Mouse (Mus musculus) limb, embryonic 13.5 days (tissue): ENCODE results near the gene Zmym5. TPM values are rescaled to one million over a fixed set of nuclear protein-coding genes. Genes with fewer than 3 reads are reported as not detected.
"Not testable (repeated sequence)": the region's sequence is repeated elsewhere in the genome, so short reads cannot be mapped to it uniquely, and the experiment has no call there.

ENCODE experiments used
- ATAC-seq: fragments of 200-750 bp; cut with Nextera tagmentation; 2 replicates; pipeline ENCODE4 v1.8.0; 2017; ENCODE audit warnings: low read depth, moderate number of reproducible peaks, moderate TSS enrichment; ENCODE audit not compliant: low FRiP score
- H3K27ac ChIP-seq: fragments of 300-500 bp; sonication (generic); 2 replicates; pipeline ENCODE4 v1.5.1; 2015; ENCODE audit warnings: inconsistent platforms, mild to moderate bottlenecking, moderate library complexity
- H3K27me3 ChIP-seq: fragments of 300-500 bp; sonication (generic); 2 replicates; pipeline ENCODE4 v1.6.1; 2015; ENCODE audit warnings: mild to moderate bottlenecking, inconsistent platforms
- H3K36me3 ChIP-seq: fragments of 300-500 bp; sonication (generic); 2 replicates; pipeline ENCODE4 v1.6.1; 2015; ENCODE audit warnings: inconsistent platforms, mild to moderate bottlenecking, moderate library complexity
- H3K4me1 ChIP-seq: fragments of 300-500 bp; sonication (generic); 2 replicates; pipeline ENCODE4 v1.6.1; 2015; ENCODE audit warnings: inconsistent platforms
- H3K4me2 ChIP-seq: fragments of 300-500 bp; sonication (generic); replicated peaks from 2 replicates; pipeline ENCODE4 v1.6.1; 2015; ENCODE audit warnings: inconsistent platforms, mild to moderate bottlenecking, moderate library complexity
- H3K4me3 ChIP-seq: fragments of 300-500 bp; sonication (generic); 2 replicates; pipeline ENCODE4 v1.5.1; 2015; ENCODE audit warnings: moderate library complexity, mild to moderate bottlenecking, inconsistent platforms
- H3K9ac ChIP-seq: fragments of 300-500 bp; sonication (generic); 2 replicates; pipeline ENCODE4 v1.6.1; 2015; ENCODE audit warnings: mild to moderate bottlenecking, inconsistent platforms
- H3K9me3 ChIP-seq: fragments of 300-500 bp; sonication (generic); 2 replicates; pipeline ENCODE4 v1.6.1; 2016; ENCODE audit warnings: inconsistent platforms
- WGBS: fragments of 180-500 bp; shearing (Covaris S2); methylation state at CpG from one replicate; pipeline ENCODE4 v1.1.7; 2015; 5-methylcytosine and 5-hydroxymethylcytosine counted together
- polyA plus RNA-seq: library from polyadenylated mRNA; unstranded; fragments of >200 nt; fragmentation: Nextera tagmentation; extraction: Ambion mirVana; gene quantifications from 2 replicates; pipeline ENCODE4 v1.2.1, GENCODE M21; 2015

The Zmym5 gene
- polyA plus RNA-seq, 1 experiment from 2014 or later: 31.5 TPM

- H3K9ac ChIP-seq, H3K9me3 ChIP-seq, H3K4me2 ChIP-seq, H3K4me1 ChIP-seq, H3K4me3 ChIP-seq, ATAC-seq, H3K27ac ChIP-seq, H3K27me3 ChIP-seq: not testable (repeated sequence)
- H3K36me3 ChIP-seq: peaks cover 49% of the 10 kb centered on the region
- WGBS: 87% methylated on average over 2 of the region's 2 CpGs
Observed at GRCm38 (mm10) chr14:56766438-56766837, 45.1 kb downstream of the Zmym5 start.

- not testable (repeated sequence) for H3K9ac ChIP-seq, H3K27me3 ChIP-seq, H3K9me3 ChIP-seq, H3K27ac ChIP-seq, H3K4me3 ChIP-seq, H3K4me2 ChIP-seq, H3K4me1 ChIP-seq, ATAC-seq
- H3K36me3 ChIP-seq: peaks cover 52% of the 10 kb centered on the region
- 89% methylated on average over 3 of the region's 3 CpGs for WGBS
Observed at GRCm38 (mm10) chr14:56765117-56765516, 46.4 kb downstream of the Zmym5 start.

- peaks cover 61% of the 10 kb centered on the region for H3K36me3 ChIP-seq
Observed at GRCm38 (mm10) chr14:56751282-56751681, 60.2 kb downstream of the Zmym5 start.

More at GRCm38 (mm10) chr14:56751282-56751681, 60.2 kb downstream of the Zmym5 start:
- 94% methylated on average over 4 of the region's 4 CpGs for WGBS
- H3K9ac ChIP-seq: no peak overlapping the region
- ATAC-seq: no peak
- H3K9me3 ChIP-seq: no peaks in the 10 kb centered on the region
- no peak overlapping the region for H3K27ac ChIP-seq
- H3K27me3 ChIP-seq: no peaks in the 10 kb centered on the region
- H3K4me2 ChIP-seq: no peak overlapping the region
- H3K4me3 ChIP-seq: no peak overlapping the region
- H3K4me1 ChIP-seq: no peaks in the 10 kb centered on the region

Other genes with a start within 250 kb of the Zmym5 start
- 11.2 and 11.6 TPM in 2 replicates for gene Cenpj, start 236.3 kb downstream of the Zmym5 start, polyA plus RNA-seq
- gene Parp4, start 236.1 kb downstream of the Zmym5 start, polyA plus RNA-seq: 2.3 and 3.2 TPM in 2 replicates
- 36.0 and 39.4 TPM in 2 replicates for gene Mphosph8, start 143.5 kb downstream of the Zmym5 start, polyA plus RNA-seq
- gene Pspc1, start 33.4 kb downstream of the Zmym5 start, polyA plus RNA-seq: 34.3 and 37.8 TPM in 2 replicates
- 54.5 and 59.0 TPM in 2 replicates for gene Zmym2, start 74.9 kb upstream of the Zmym5 start, polyA plus RNA-seq
- 5.7 and 6.4 TPM in 2 replicates for gene Gja3, start 246.4 kb upstream of the Zmym5 start, polyA plus RNA-seq